Mouse (Mus musculus) neural tube, embryonic 11.5 days (tissue): ENCODE results near the gene Gm9573. TPM values are rescaled to one million over a fixed set of nuclear protein-coding genes. Genes with fewer than 3 reads are reported as not detected.
A peak's percentile ranks its signal among the peaks of the same experiment; 100 is the strongest.

ENCODE experiments used
- ATAC-seq: fragments of 200-750 bp; cut with Nextera tagmentation; 2 replicates; pipeline ENCODE4 v1.8.0; 2017; ENCODE audit warnings: moderate number of reproducible peaks, mild to moderate bottlenecking, moderate TSS enrichment, moderate library complexity; ENCODE audit not compliant: insufficient read depth, low FRiP score, low TSS enrichment
- DNase-seq: peaks from one replicate; pipeline ENCODE4 v3.0.0-alpha.2; 2015; ENCODE audit warnings: low spot score
- H3K27ac ChIP-seq: fragments of 300-500 bp; sonication (generic); 2 replicates; pipeline ENCODE4 v1.5.1; 2014; ENCODE audit warnings: low read depth, mild to moderate bottlenecking, low read length
- H3K27me3 ChIP-seq: fragments of 300-500 bp; sonication (generic); 2 replicates; pipeline ENCODE4 v1.6.1; 2014; ENCODE audit warnings: mild to moderate bottlenecking, low read length, mixed read lengths; ENCODE audit not compliant: control insufficient read depth, insufficient read depth
- H3K36me3 ChIP-seq: fragments of 300-500 bp; sonication (generic); 2 replicates; pipeline ENCODE4 v1.6.1; 2014; ENCODE audit warnings: mild to moderate bottlenecking, low read length, moderate library complexity, mixed read lengths; ENCODE audit not compliant: control insufficient read depth, insufficient read depth
- H3K4me1 ChIP-seq: fragments of 300-500 bp; sonication (generic); 2 replicates; pipeline ENCODE4 v1.6.1; 2014; ENCODE audit warnings: low read length, mixed read lengths; ENCODE audit not compliant: control insufficient read depth, insufficient read depth
- H3K4me2 ChIP-seq: fragments of 300-500 bp; sonication (generic); 2 replicates; pipeline ENCODE4 v1.6.1; 2014; ENCODE audit warnings: low read depth, mild to moderate bottlenecking, moderate library complexity
- H3K4me3 ChIP-seq: fragments of 300-500 bp; sonication (generic); 2 replicates; pipeline ENCODE4 v1.5.1; 2014; ENCODE audit warnings: low read depth, low read length
- H3K9ac ChIP-seq: fragments of 300-500 bp; sonication (generic); 2 replicates; pipeline ENCODE4 v1.6.1; 2014; ENCODE audit warnings: mild to moderate bottlenecking, low read length
- H3K9me3 ChIP-seq: fragments of 300-500 bp; sonication (generic); 2 replicates; pipeline ENCODE4 v1.6.1; 2016; ENCODE audit warnings: low read length; ENCODE audit not compliant: control insufficient read depth
- WGBS: fragments of 180-500 bp; shearing (Covaris S2); extraction: QIAGEN DNeasy Blood & Tissue Kit; methylation state at CpG from one replicate; pipeline ENCODE4 v1.1.7; 2014; 5-methylcytosine and 5-hydroxymethylcytosine counted together
- polyA plus RNA-seq: library from polyadenylated mRNA; unstranded; fragments of >200 nt; fragmentation: Nextera tagmentation; extraction: Ambion mirVana; gene quantifications from 2 replicates; pipeline ENCODE4 v1.2.1, GENCODE M21; 2014

Gene Gm9573
- polyA plus RNA-seq, 1 experiment from 2014 or later, result not detected

GRCm38 (mm10) chr17:35569091-35569944 is 57.1 kb downstream of the Gm9573 start:
- Histone ChIP-seq H3K27me3 (peaks cover 10% of the 10 kb centered on the region), H3K4me3 (peak overlapping the region; percentile 18; the same call in 1 of the 2 replicates), H3K4me2 (peak overlapping the region; percentile 39), H3K4me1 (peaks cover 8% of the 10 kb centered on the region), H3K27ac (peak overlapping the region; percentile 56), H3K9ac (peak overlapping the region; percentile 49), H3K36me3 (no peaks in the 10 kb centered on the region), H3K9me3 (no peaks in the 10 kb centered on the region)
- 3% methylated on average over 28 of the region's 28 CpGs for WGBS
- ATAC-seq (peak; percentile 74), DNase-seq (peak; percentile 56)

Other genes with a start within 250 kb of the Gm9573 start
- gene H2-Q4, start 247.0 kb downstream of the Gm9573 start, polyA plus RNA-seq, result 1.6 and 2.3 TPM in 2 replicates
- 0.99 and 1.4 TPM in 2 replicates for gene H2-Q6, start 201.8 kb downstream of the Gm9573 start, polyA plus RNA-seq
- gene H2-Q7, start 187.5 kb downstream of the Gm9573 start, polyA plus RNA-seq, result 11.2 and 12.5 TPM in 2 replicates
- 0.28 and 0.81 TPM in 2 replicates for gene H2-Q10, start 156.5 kb downstream of the Gm9573 start, polyA plus RNA-seq
- not detected in 2 replicates for gene Pou5f1, start 120.6 kb downstream of the Gm9573 start, polyA plus RNA-seq
- gene Tcf19, start 109.8 kb downstream of the Gm9573 start, polyA plus RNA-seq, result 46.8 and 54.8 TPM in 2 replicates
- 9.4 and 10.3 TPM in 2 replicates for gene Cchcr1, start 109.5 kb downstream of the Gm9573 start, polyA plus RNA-seq
- 0.85 and 0.89 TPM in 2 replicates for gene Psors1c2, start 93.4 kb downstream of the Gm9573 start, polyA plus RNA-seq
- 0.13 TPM in 1 of 2 replicates, not detected in the other for gene Cdsn, start 74.5 kb downstream of the Gm9573 start, polyA plus RNA-seq
- gene 2300002M23Rik, start 59.2 kb downstream of the Gm9573 start, polyA plus RNA-seq, result not detected in 2 replicates
- not detected in 2 replicates for gene Sfta2, start 25.1 kb downstream of the Gm9573 start, polyA plus RNA-seq
- 0.09 TPM in 1 of 2 replicates, not detected in the other for gene Mucl3, start 17.1 kb upstream of the Gm9573 start, polyA plus RNA-seq
- 13.1 and 15.0 TPM in 2 replicates for gene Vars2, start 41.0 kb upstream of the Gm9573 start, polyA plus RNA-seq
- gene Gtf2h4, start 47.1 kb upstream of the Gm9573 start, polyA plus RNA-seq, result 42.9 and 46.1 TPM in 2 replicates
- gene Ddr1, start 78.0 kb upstream of the Gm9573 start, polyA plus RNA-seq, result 95.8 and 98.1 TPM in 2 replicates
- gene Ier3, start 195.0 kb upstream of the Gm9573 start, polyA plus RNA-seq, result 2.0 and 2.8 TPM in 2 replicates
- gene Flot1, start 196.6 kb upstream of the Gm9573 start, polyA plus RNA-seq, result 48.5 and 52.3 TPM in 2 replicates
- gene Tubb5, start 211.7 kb upstream of the Gm9573 start, polyA plus RNA-seq, result 1,543 and 1,545 TPM in 2 replicates
- gene Mdc1, start 214.9 kb upstream of the Gm9573 start, polyA plus RNA-seq, result 15.0 and 18.3 TPM in 2 replicates
- 47.3 and 50.3 TPM in 2 replicates for gene Nrm, start 234.7 kb upstream of the Gm9573 start, polyA plus RNA-seq
- gene Ppp1r18, start 239.0 kb upstream of the Gm9573 start, polyA plus RNA-seq, result 34.9 and 39.3 TPM in 2 replicates